Mouse (Mus musculus): ENCODE results near the gene Fastk. TPM values are rescaled to one million over a fixed set of nuclear protein-coding genes. Genes with fewer than 3 reads are reported as not detected.
"Not testable (repeated sequence)": the region's sequence is repeated elsewhere in the genome, so short reads cannot be mapped to it uniquely, and the experiment has no call there.

Fastk gene
- polyA plus RNA-seq, 1 experiment from 2014 or later, result 118 TPM

GRCm38 (mm10) chr5:24412063-24412462 lies 33.0 kb downstream of the Fastk start:
- no peak for DNase-seq (ENCODE audit: low spot score)
- H3K27ac ChIP-seq, result no peak overlapping the region
- WGBS, result 84% methylated on average over 2 of the region's 2 CpGs

GRCm38 (mm10) chr5:24409466-24409865 lies 35.6 kb downstream of the Fastk start:
- H3K27me3 ChIP-seq (ENCODE audit: low read depth, poor library complexity, severe bottlenecking), result peaks cover 16% of the 10 kb centered on the region
- 92% methylated on average over 2 of the region's 2 CpGs for WGBS
- DNase-seq (ENCODE audit: low spot score), result no peak
- H3K9me3 ChIP-seq (replicated peaks), result no peaks in the 10 kb centered on the region
- H3K4me1 ChIP-seq, result peaks cover 13% of the 10 kb centered on the region
- H3K36me3 ChIP-seq, result peaks cover 38% of the 10 kb centered on the region
- H3K27ac ChIP-seq, result no peak overlapping the region
- no peak overlapping the region for H3K4me3 ChIP-seq

More at GRCm38 (mm10) chr5:24412063-24412462, 33.0 kb downstream of the Fastk start:
- Histone ChIP-seq H3K36me3 (peaks cover 15% of the 10 kb centered on the region), H3K27me3 (ENCODE audit: low read depth, poor library complexity, severe bottlenecking) (peaks cover 23% of the 10 kb centered on the region), H3K9me3 (replicated peaks) (no peaks in the 10 kb centered on the region), H3K4me1 (peaks cover 24% of the 10 kb centered on the region), H3K4me3 (no peak overlapping the region)

GRCm38 (mm10) chr5:24408651-24409050 lies 36.4 kb downstream of the Fastk start:
- H3K9me3 ChIP-seq (replicated peaks), result no peaks in the 10 kb centered on the region
- H3K36me3 ChIP-seq, result peaks cover 42% of the 10 kb centered on the region
- no peak overlapping the region for H3K27ac ChIP-seq
- H3K27me3 ChIP-seq (ENCODE audit: low read depth, poor library complexity, severe bottlenecking), result peaks cover 8% of the 10 kb centered on the region
- no peak overlapping the region for H3K4me3 ChIP-seq
- no peak for DNase-seq (ENCODE audit: low spot score)
- WGBS, result 93% methylated on average over 13 of the region's 13 CpGs
- H3K4me1 ChIP-seq, result peaks cover 10% of the 10 kb centered on the region

GRCm38 (mm10) chr5:24405389-24405876 lies 39.7 kb downstream of the Fastk start:
- 58% methylated on average over 3 of the region's 3 CpGs for WGBS
- peaks cover 74% of the 10 kb centered on the region for H3K36me3 ChIP-seq
- no peak for DNase-seq (ENCODE audit: low spot score)
- H3K9me3 ChIP-seq (replicated peaks), result no peaks in the 10 kb centered on the region
- no peaks in the 10 kb centered on the region for H3K27me3 ChIP-seq (ENCODE audit: low read depth, poor library complexity, severe bottlenecking)
- no peak overlapping the region for H3K4me3 ChIP-seq
- no peaks in the 10 kb centered on the region for H3K4me1 ChIP-seq
- no peak overlapping the region for H3K27ac ChIP-seq

- Histone ChIP-seq H3K4me3 (no peak overlapping the region), H3K36me3 (peaks cover 80% of the 10 kb centered on the region), H3K4me1 (peaks cover 6% of the 10 kb centered on the region; the same call in 1 of the 2 replicates), H3K27ac (no peak overlapping the region), H3K9me3 (replicated peaks) (no peaks in the 10 kb centered on the region), H3K27me3 (ENCODE audit: low read depth, poor library complexity, severe bottlenecking) (no peaks in the 10 kb centered on the region)
- no peak for DNase-seq (ENCODE audit: low spot score)
- WGBS, result 87% methylated on average over 6 of the region's 6 CpGs
These were observed 40.3 kb downstream of the Fastk start for GRCm38 (mm10) chr5:24404594-24405360.

- Histone ChIP-seq H3K27me3 (ENCODE audit: low read depth, poor library complexity, severe bottlenecking) (no peaks in the 10 kb centered on the region), H3K4me3 (no peak overlapping the region), H3K36me3 (peaks cover 65% of the 10 kb centered on the region), H3K27ac (no peak overlapping the region), H3K4me1 (peaks cover 8% of the 10 kb centered on the region; the same call in 1 of the 2 replicates), H3K9me3 (replicated peaks) (no peaks in the 10 kb centered on the region)
- WGBS, result 86% methylated on average over 9 of the region's 9 CpGs
- no peak for DNase-seq (ENCODE audit: low spot score)
These were observed 43.1 kb downstream of the Fastk start for GRCm38 (mm10) chr5:24401969-24402368.

GRCm38 (mm10) chr5:24400911-24401605 lies 44.0 kb downstream of the Fastk start:
- no peaks in the 10 kb centered on the region for H3K27me3 ChIP-seq (ENCODE audit: low read depth, poor library complexity, severe bottlenecking)
- 90% methylated on average over 5 of the region's 5 CpGs for WGBS
- peaks cover 59% of the 10 kb centered on the region for H3K36me3 ChIP-seq
- peaks cover 8% of the 10 kb centered on the region; the same call in 1 of the 2 replicates for H3K4me1 ChIP-seq
- no peak for DNase-seq (ENCODE audit: low spot score)
- H3K4me3 ChIP-seq, result no peak overlapping the region
- H3K9me3 ChIP-seq (replicated peaks), result no peaks in the 10 kb centered on the region
- H3K27ac ChIP-seq, result no peak overlapping the region

- Histone ChIP-seq H3K4me1 (peaks cover 8% of the 10 kb centered on the region; the same call in 1 of the 2 replicates), H3K4me3 (no peak overlapping the region), H3K27me3 (ENCODE audit: low read depth, poor library complexity, severe bottlenecking) (no peaks in the 10 kb centered on the region), H3K27ac (no peak overlapping the region), H3K36me3 (peaks cover 55% of the 10 kb centered on the region), H3K9me3 (replicated peaks) (no peaks in the 10 kb centered on the region)
- WGBS, result 92% methylated on average over 11 of the region's 11 CpGs
- no peak for DNase-seq (ENCODE audit: low spot score)
These were observed 44.7 kb downstream of the Fastk start for GRCm38 (mm10) chr5:24400362-24400761.

GRCm38 (mm10) chr5:24399686-24400085 lies 45.4 kb downstream of the Fastk start:
- H3K27ac ChIP-seq, result no peak overlapping the region
- no peak for DNase-seq (ENCODE audit: low spot score)
- H3K4me3 ChIP-seq, result no peak overlapping the region
- peaks cover 9% of the 10 kb centered on the region; the same call in 1 of the 2 replicates for H3K4me1 ChIP-seq
- peaks cover 49% of the 10 kb centered on the region for H3K36me3 ChIP-seq
- WGBS, result 86% methylated on average over 10 of the region's 10 CpGs
- H3K9me3 ChIP-seq (replicated peaks), result no peaks in the 10 kb centered on the region
- no peaks in the 10 kb centered on the region for H3K27me3 ChIP-seq (ENCODE audit: low read depth, poor library complexity, severe bottlenecking)

- not testable (repeated sequence) for DNase-seq (ENCODE audit: low spot score); H3K27me3 ChIP-seq (ENCODE audit: low read depth, poor library complexity, severe bottlenecking); H3K4me3 ChIP-seq; H3K27ac ChIP-seq; H3K9me3 ChIP-seq (replicated peaks)
- Histone ChIP-seq H3K4me1 (peaks cover 22% of the 10 kb centered on the region), H3K36me3 (peaks cover 19% of the 10 kb centered on the region)
- 88% methylated on average over 6 of the region's 6 CpGs for WGBS
These were observed 48.8 kb downstream of the Fastk start for GRCm38 (mm10) chr5:24396254-24396653.

GRCm38 (mm10) chr5:24394165-24394894 lies 50.8 kb downstream of the Fastk start:
- Histone ChIP-seq H3K4me3 (peak overlapping the region; percentile 69), H3K4me1 (peaks cover 25% of the 10 kb centered on the region), H3K27me3 (ENCODE audit: low read depth, poor library complexity, severe bottlenecking) (no peaks in the 10 kb centered on the region), H3K9me3 (replicated peaks) (no peaks in the 10 kb centered on the region), H3K27ac (peak overlapping the region; percentile 92), H3K36me3 (peaks cover 3% of the 10 kb centered on the region; the same call in 1 of the 2 replicates)
- WGBS, result 2% methylated on average over 36 of the region's 36 CpGs
- DNase-seq (ENCODE audit: low spot score), result peak; percentile 94

- Histone ChIP-seq H3K36me3 (peaks cover 3% of the 10 kb centered on the region; the same call in 1 of the 2 replicates), H3K27ac (peak within 1 kb of the TSS; percentile 92), H3K27me3 (ENCODE audit: low read depth, poor library complexity, severe bottlenecking) (peaks cover 4% of the 10 kb centered on the region), H3K9me3 (replicated peaks) (no peaks in the 10 kb centered on the region), H3K4me1 (peaks cover 34% of the 10 kb centered on the region), H3K4me3 (peak within 1 kb of the TSS; percentile 69)
- peak; percentile 85 for DNase-seq (ENCODE audit: low spot score)
- 24% methylated on average over 7 of the region's 7 CpGs for WGBS
These were observed 51.6 kb downstream of the Fastk start, which contains the start of gene Abcb8 for GRCm38 (mm10) chr5:24393392-24393997. TSS of gene Abcb8 (plus strand) at chr5:24393663.
